Mouse (Mus musculus) embryonic facial prominence, embryonic 11.5 days (tissue): ENCODE measurements around the gene Rras. TPM values are rescaled to one million over a fixed set of nuclear protein-coding genes. Genes with fewer than 3 reads are reported as not detected.
A peak's percentile ranks its signal among the peaks of the same experiment; 100 is the strongest.

ENCODE experiments used
- ATAC-seq: fragments of 200-750 bp; cut with Nextera tagmentation; replicated peaks from 2 replicates; pipeline ENCODE4 v1.8.0; 2017; ENCODE audit warnings: low read depth; ENCODE audit not compliant: insufficient number of reproducible peaks, low FRiP score, low TSS enrichment
- DNase-seq: peaks from one replicate; pipeline ENCODE4 v3.0.0-alpha.2; 2015; ENCODE audit warnings: low spot score
- H3K27ac ChIP-seq: fragments of 300-500 bp; sonication (generic); replicated peaks from 2 replicates; pipeline ENCODE4 v1.5.1; 2014; ENCODE audit warnings: mild to moderate bottlenecking, low read depth, low read length, control low read depth
- H3K27me3 ChIP-seq: fragments of 300-500 bp; sonication (generic); 2 replicates; pipeline ENCODE4 v1.6.1; 2014; ENCODE audit warnings: mild to moderate bottlenecking, low read length, moderate library complexity, mixed read lengths; ENCODE audit not compliant: control insufficient read depth, insufficient read depth
- H3K36me3 ChIP-seq: fragments of 300-500 bp; sonication (generic); replicated peaks from 2 replicates; pipeline ENCODE4 v1.6.1; 2014; ENCODE audit warnings: low read depth, mild to moderate bottlenecking, low read length, moderate library complexity, mixed read lengths; ENCODE audit not compliant: control insufficient read depth, insufficient read depth
- H3K4me1 ChIP-seq: fragments of 300-500 bp; sonication (generic); 2 replicates; pipeline ENCODE4 v1.6.1; 2014; ENCODE audit warnings: low read length, mixed read lengths; ENCODE audit not compliant: control insufficient read depth, insufficient read depth
- H3K4me2 ChIP-seq: fragments of 300-500 bp; sonication (generic); 2 replicates; pipeline ENCODE4 v1.6.1; 2014; ENCODE audit warnings: low read depth, mild to moderate bottlenecking, control low read depth, low read length, moderate library complexity
- H3K4me3 ChIP-seq: fragments of 300-500 bp; sonication (generic); 2 replicates; pipeline ENCODE4 v1.5.1; 2014; ENCODE audit warnings: low read depth, low read length, control low read depth
- H3K9ac ChIP-seq: fragments of 300-500 bp; sonication (generic); replicated peaks from 2 replicates; pipeline ENCODE4 v1.6.1; 2014; ENCODE audit warnings: mild to moderate bottlenecking, control low read depth, low read length
- H3K9me3 ChIP-seq: fragments of 300-500 bp; sonication (generic); replicated peaks from 2 replicates; pipeline ENCODE4 v1.6.1; 2016; ENCODE audit warnings: mild to moderate bottlenecking, low read length, inconsistent platforms, mixed read lengths; ENCODE audit not compliant: control insufficient read depth
- WGBS: fragments of 180-500 bp; shearing (Covaris S2); extraction: QIAGEN DNeasy Blood & Tissue Kit; methylation state at CpG from one replicate; pipeline ENCODE4 v1.1.7; 2014; 5-methylcytosine and 5-hydroxymethylcytosine counted together
- polyA plus RNA-seq: library from polyadenylated mRNA; unstranded; fragments of >200 nt; fragmentation: Nextera tagmentation; extraction: Ambion mirVana; gene quantifications from 2 replicates; pipeline ENCODE4 v1.2.1, GENCODE M21; 2014

Gene Rras
- polyA plus RNA-seq, 1 experiment from 2014 or later: 18.5 TPM

- Histone ChIP-seq H3K9ac (no peak overlapping the region), H3K9me3 (no peaks in the 10 kb centered on the region), H3K27me3 (no peaks in the 10 kb centered on the region), H3K36me3 (peaks cover 47% of the 10 kb centered on the region), H3K4me1 (peaks cover 7% of the 10 kb centered on the region), H3K27ac (no peak overlapping the region), H3K4me2 (no peak overlapping the region), H3K4me3 (no peak overlapping the region)
- DNase-seq (no peak), ATAC-seq (no peak)
- WGBS: 92% methylated on average over 8 of the region's 8 CpGs
Measured at GRCm38 (mm10) chr7:44981539-44981938, 36.2 kb upstream of the Rras start.

- ATAC-seq (no peak), DNase-seq (peak; percentile 90)
- H3K9me3 ChIP-seq: no peaks in the 10 kb centered on the region
- no peak overlapping the region for H3K27ac ChIP-seq
- H3K27me3 ChIP-seq: no peaks in the 10 kb centered on the region
- no peak overlapping the region for H3K4me3 ChIP-seq
- H3K4me1 ChIP-seq: peaks cover 7% of the 10 kb centered on the region
- H3K4me2 ChIP-seq: no peak overlapping the region
- WGBS: 40% methylated on average over 6 of the region's 6 CpGs
- no peak overlapping the region for H3K9ac ChIP-seq
- peaks cover 33% of the 10 kb centered on the region for H3K36me3 ChIP-seq
Measured at GRCm38 (mm10) chr7:44983085-44983484, 34.7 kb upstream of the Rras start.

GRCm38 (mm10) chr7:44983944-44984832 lies 33.6 kb upstream of the Rras start:
- no peaks in the 10 kb centered on the region for H3K27me3 ChIP-seq
- no peak for DNase-seq
- WGBS: 84% methylated on average over 7 of the region's 7 CpGs
- peak overlapping the region; percentile 15; the same call in 1 of the 2 replicates for H3K4me3 ChIP-seq
- H3K4me2 ChIP-seq: peak overlapping the region; percentile 57
- no peak for ATAC-seq
- H3K9me3 ChIP-seq: no peaks in the 10 kb centered on the region
- H3K4me1 ChIP-seq: peaks cover 7% of the 10 kb centered on the region
- H3K9ac ChIP-seq: peak overlapping the region; percentile 28
- no peak overlapping the region; the same call in 1 of the 2 replicates for H3K27ac ChIP-seq
- H3K36me3 ChIP-seq: peaks cover 25% of the 10 kb centered on the region

GRCm38 (mm10) chr7:44984833-44985164 lies 33.0 kb upstream of the Rras start:
- Histone ChIP-seq H3K4me1 (peaks cover 7% of the 10 kb centered on the region), H3K27ac (no peak overlapping the region), H3K4me3 (peak overlapping the region; percentile 98), H3K36me3 (peaks cover 22% of the 10 kb centered on the region), H3K27me3 (no peaks in the 10 kb centered on the region), H3K4me2 (peak overlapping the region; percentile 57), H3K9ac (peak overlapping the region; percentile 13), H3K9me3 (no peaks in the 10 kb centered on the region)
- ATAC-seq: no peak
- WGBS: 40% methylated on average over 3 of the region's 3 CpGs
- DNase-seq: no peak

- under 1% methylated on average over 39 of the region's 45 CpGs for WGBS
- H3K27ac ChIP-seq: peak overlapping the region; percentile 96
- 0 out of 2 replicates have a peak, but pooled peaks have one; percentile 9 for ATAC-seq
Measured at GRCm38 (mm10) chr7:44985595-44986191, 32.1 kb upstream of the Rras start.

GRCm38 (mm10) chr7:44986192-44986878 lies 31.4 kb upstream of the Rras start, which contains the start of gene Prmt1:
Gene Prmt1, minus strand, starts transcription at chr7:44986568.
- no peaks in the 10 kb centered on the region for H3K27me3 ChIP-seq
- peak within 1 kb of the TSS; percentile 57 for H3K4me2 ChIP-seq
- H3K9ac ChIP-seq: peak within 1 kb of the TSS; percentile 99
- WGBS: under 1% methylated on average over 42 of the region's 42 CpGs
- peak; percentile 99 for DNase-seq
- peak within 1 kb of the TSS; percentile 98 for H3K4me3 ChIP-seq
- H3K27ac ChIP-seq: peak within 1 kb of the TSS; percentile 96
- ATAC-seq: peak; percentile 95
- peaks cover 12% of the 10 kb centered on the region for H3K36me3 ChIP-seq
- peaks cover 7% of the 10 kb centered on the region for H3K4me1 ChIP-seq
- no peaks in the 10 kb centered on the region for H3K9me3 ChIP-seq

More at GRCm38 (mm10) chr7:44985595-44986191, 32.1 kb upstream of the Rras start:
- no peaks in the 10 kb centered on the region for H3K27me3 ChIP-seq
- peak overlapping the region; percentile 98 for H3K4me3 ChIP-seq
- H3K9me3 ChIP-seq: no peaks in the 10 kb centered on the region
- peaks cover 16% of the 10 kb centered on the region for H3K36me3 ChIP-seq
- H3K4me1 ChIP-seq: peaks cover 7% of the 10 kb centered on the region
- H3K9ac ChIP-seq: peak overlapping the region; percentile 99
- H3K4me2 ChIP-seq: peak overlapping the region; percentile 57
- DNase-seq: peak; percentile 82

GRCm38 (mm10) chr7:44986879-44987718 lies 30.7 kb upstream of the Rras start:
- Histone ChIP-seq H3K4me1 (peaks cover 7% of the 10 kb centered on the region), H3K4me2 (peak overlapping the region; percentile 44), H3K4me3 (peak overlapping the region; percentile 55), H3K9ac (peak overlapping the region; percentile 82), H3K27me3 (no peaks in the 10 kb centered on the region), H3K9me3 (no peaks in the 10 kb centered on the region), H3K27ac (peak overlapping the region; percentile 90), H3K36me3 (peaks cover 5% of the 10 kb centered on the region)
- ATAC-seq (peak; percentile 41), DNase-seq (no peak)
- WGBS: under 1% methylated on average over 29 of the region's 29 CpGs
